Mouse (Mus musculus) cerebellum, postnatal 36 days (tissue): ENCODE results near the gene Insyn1.

Experiments used
- DNase-seq, 2 experiments: peaks; one replicate each; pipeline ENCODE4 v3.0.0; 2021 to 2022; ENCODE audit warnings: mixed read lengths in 2 of 2

The Insyn1 gene

DNA sequence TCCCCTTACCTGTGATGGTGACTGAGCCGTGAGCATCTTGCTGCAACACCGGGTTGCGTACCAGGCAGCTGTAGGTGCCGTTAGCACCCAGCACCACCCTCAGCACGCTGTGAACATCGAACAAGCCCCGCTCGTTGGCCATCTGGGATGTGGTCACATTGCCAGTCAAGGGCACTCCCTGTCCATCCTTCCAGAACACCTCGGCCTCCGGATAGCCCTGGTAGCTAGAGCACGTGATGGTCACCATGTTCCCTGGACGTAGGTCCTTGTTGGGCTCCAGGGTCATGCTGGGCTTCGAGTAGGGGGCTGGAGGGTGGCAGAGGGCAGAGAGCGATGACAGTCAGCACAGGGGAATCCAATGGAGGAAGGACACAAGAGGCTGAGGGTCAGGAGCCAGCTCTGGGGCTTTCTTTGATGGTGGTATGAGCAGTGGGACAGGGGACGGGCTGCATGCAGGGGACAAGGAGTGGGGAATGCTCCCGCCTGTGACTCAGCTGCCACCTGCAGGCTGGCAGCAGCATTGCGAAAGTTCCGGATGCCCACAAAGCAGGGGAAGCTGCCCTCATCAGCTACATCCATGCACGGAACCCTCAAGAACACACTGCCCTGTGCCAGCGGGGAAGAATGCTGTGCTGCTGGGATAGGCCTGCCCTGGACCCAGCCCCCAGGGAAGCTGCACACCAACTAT is 47.2 kb downstream of the Insyn1 start:
- DNase-seq: peak in 1 of 2 experiments; percentile 46

- no peak for DNase-seq
These were observed 49.4 kb downstream of the Insyn1 start for GRCm38 (mm10) chr9:58537774-58538173.

GRCm38 (mm10) chr9:58539886-58540285 is 51.5 kb downstream of the Insyn1 start:
- DNase-seq: peak; percentile 59 to 78

DNA sequence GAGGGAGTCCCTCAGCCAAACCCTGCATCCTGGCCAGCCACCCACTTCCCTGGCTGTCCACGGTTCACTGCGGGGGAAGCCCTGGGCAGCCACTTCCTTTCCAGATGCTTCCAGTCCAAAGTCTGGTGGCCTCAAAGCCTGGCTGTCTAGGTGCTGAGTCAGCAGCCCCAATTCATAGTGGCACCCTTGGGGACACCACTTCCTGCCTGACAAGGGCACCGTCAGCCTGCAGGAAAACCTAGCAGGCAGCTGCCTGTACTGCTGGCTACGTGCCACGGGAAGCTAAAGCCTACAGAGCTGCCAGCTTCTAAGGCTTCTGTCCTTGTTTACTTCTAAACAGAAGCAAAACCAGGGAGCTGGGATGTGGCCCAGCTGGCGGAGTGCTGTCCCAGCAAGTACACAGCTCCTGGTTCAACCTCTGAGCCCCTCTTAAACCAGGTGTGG is 53.5 kb downstream of the Insyn1 start:
- DNase-seq: peak; percentile 58

GRCm38 (mm10) chr9:58544879-58545324 is 56.5 kb downstream of the Insyn1 start:
- no peak for DNase-seq

- no peak for DNase-seq
These were observed 57.0 kb downstream of the Insyn1 start for GRCm38 (mm10) chr9:58545428-58545827.

DNA sequence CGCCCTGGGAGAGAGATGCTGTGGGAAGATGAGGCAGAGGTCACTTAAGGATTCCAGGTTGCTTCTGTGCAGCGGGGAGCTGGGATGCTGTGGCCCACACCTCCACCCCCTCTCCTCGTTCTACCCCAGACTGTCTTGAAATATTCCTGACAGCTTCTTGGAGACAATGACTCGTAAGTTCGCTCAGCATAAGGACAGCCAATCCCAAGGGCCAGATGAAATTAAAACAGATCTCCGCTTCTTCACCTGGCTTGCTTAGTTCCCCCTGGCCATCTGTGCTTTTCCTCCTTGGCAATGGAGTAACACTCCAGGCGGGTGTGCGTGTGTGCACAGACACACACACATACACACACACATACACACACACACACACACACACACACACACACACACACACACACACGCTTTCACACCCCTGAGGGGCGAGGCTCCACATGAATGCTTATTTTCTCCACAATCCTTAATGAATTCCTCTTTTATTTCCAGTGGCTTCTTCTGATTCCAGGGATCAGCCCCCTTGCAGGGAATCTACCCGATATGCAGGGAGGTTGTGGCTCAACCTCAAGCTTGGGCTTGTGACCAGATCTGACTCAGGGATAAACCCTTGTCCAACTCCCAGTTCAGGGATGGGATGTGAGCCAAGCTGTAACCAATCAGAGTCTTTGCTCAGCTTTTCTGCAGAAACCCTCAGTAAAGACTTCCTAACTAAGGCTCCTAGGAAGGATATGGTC is 58.4 kb downstream of the Insyn1 start:
- peak; percentile 52 to 69 for DNase-seq

DNA sequence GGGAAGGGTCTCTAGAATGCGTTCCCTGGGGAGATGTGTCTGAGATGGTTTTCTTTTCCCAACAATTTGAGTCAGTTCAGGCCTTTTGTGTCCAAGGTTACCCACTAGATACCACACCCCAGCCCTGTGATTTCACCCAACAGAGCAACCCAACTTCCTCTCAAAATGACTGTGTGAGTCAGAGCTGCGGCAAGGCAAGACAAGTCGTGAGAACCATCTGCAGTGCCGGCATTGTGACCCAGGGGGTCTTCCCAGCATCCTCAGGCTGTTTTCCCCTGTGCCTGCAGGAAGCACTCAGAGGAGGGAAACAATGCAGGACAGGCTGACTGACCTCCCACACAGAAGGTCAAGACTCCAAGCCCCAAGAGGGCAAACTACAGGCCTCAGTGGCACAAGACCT is 60.5 kb downstream of the Insyn1 start:
- no peak for DNase-seq
